Mouse (Mus musculus): ENCODE measurements around the gene P3h4.

DNA sequence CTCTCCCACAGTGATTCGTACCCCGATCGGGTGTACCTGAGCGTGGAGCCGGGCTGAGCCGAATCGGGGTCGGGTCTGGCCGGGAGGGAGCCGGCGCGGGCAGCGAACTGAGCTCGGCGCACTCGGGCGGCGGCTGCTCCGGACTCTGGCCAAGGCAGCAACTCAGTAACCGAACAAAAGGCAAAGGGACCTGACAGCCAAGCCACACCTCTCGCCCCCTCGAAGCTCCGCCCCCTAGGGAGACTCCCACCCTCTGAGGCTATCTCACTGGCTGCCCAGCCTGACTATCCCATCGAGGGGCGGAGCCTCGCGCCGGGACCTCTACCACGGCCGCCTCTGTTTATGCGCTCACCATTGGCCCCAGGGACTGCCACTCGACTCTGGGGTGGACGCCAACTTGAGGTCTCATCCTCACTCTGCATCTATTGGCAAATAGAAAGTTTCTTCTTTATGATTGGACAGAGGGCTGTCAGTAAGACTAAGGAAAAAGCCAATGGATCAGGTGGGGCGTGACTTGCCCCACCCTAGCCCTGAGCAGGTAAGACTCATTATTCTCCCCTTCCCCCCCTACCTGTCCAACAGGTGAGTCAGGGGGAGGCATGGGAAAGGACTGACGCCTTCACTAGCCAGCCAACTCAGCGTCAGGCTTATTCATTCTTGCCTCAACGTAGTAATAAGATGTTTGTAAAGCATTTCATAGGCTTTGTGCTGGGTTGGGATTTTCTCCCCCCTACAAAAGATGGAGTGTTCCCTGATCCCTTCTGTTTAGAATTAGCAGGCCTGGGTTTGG, 16.8 kb downstream of the P3h4 start, which contains the start of gene Jup:
- TF ChIP-seq CTCF (IDR thresholded peaks at IDR 0.05; ENCODE audit: borderline replicate concordance, insufficient read depth, low read length) (no peak), POLR2A (IDR thresholded peaks at IDR 0.05; ENCODE audit: low read depth, low read length) (peak; percentile 97)
